ENCODE assay signal across 33 mouse cellular contexts in the genomic region with DNA sequence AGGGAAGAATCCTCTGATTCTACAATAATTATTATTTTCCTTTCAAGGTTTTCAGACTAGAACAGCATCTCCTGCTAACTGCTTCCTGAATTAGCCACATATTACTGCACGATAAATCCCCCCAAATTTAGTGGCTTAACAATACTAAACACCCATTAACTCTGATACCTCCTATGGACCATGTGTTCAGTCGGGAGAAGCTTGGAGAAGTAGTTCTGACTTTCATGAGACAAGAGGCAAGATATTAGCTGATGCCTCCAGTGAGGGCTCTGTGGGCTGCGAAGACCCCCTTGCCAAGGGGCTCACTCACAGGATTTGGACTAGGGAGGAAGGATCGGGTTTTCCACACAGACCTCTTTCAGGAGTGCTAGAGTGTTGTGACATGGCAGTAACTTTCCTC.
"Had no signal": no experiment of that assay in that cellular context is flagged by ENCODE, and none has a peak within 500 bp of the region (broad histone marks: within the 10 kb centered on the region; RNA-seq: fewer than 3 reads in every experiment).

No protein-coding gene starts in this region.

- H3K9me3 ChIP-seq: heart, embryonic 12.5 days; heart, embryonic 13.5 days; heart, embryonic 15.5 days; hindbrain, embryonic 10.5 days; hindbrain, embryonic 12.5 days; hindbrain, embryonic 13.5 days; hindbrain, embryonic 15.5 days; intestine, embryonic 15.5 days; kidney, embryonic 15.5 days had no signal

- DNase-seq: heart, postnatal 14 days; heart, postnatal 4 days; kidney, adult 11 months; kidney, adult 18-20 months; kidney, adult 2 months; kidney, adult 8-10 months; kidney, adult 9 months; kidney, postnatal 10 days; kidney, postnatal 14 days; kidney, postnatal 25 days; kidney, postnatal 36 days; kidney, postnatal 4 days; layer of hippocampus, adult 9-11 months; layer of hippocampus, postnatal 36 days had no signal

- H3K27me3 ChIP-seq: heart, embryonic 12.5 days; heart, embryonic 13.5 days; heart, embryonic 15.5 days; hindbrain, embryonic 12.5 days; hindbrain, embryonic 13.5 days; hindbrain, embryonic 15.5 days; intestine, embryonic 15.5 days; kidney, embryonic 15.5 days had no signal

- H3K27ac ChIP-seq: heart, embryonic 13.5 days; heart, embryonic 15.5 days; hindbrain, embryonic 10.5 days; hindbrain, embryonic 12.5 days; hindbrain, embryonic 13.5 days; hindbrain, embryonic 14.5 days; hindbrain, embryonic 15.5 days; hindbrain, postnatal 0 days; intestine, embryonic 15.5 days; kidney, embryonic 15.5 days; kidney, postnatal 0 days; layer of hippocampus, adult 2 months; left cerebral cortex, adult 2 months had no signal

- H3K4me3 ChIP-seq: heart, embryonic 12.5 days; heart, embryonic 13.5 days; heart, embryonic 15.5 days; hindbrain, embryonic 10.5 days; hindbrain, embryonic 12.5 days; hindbrain, embryonic 13.5 days; hindbrain, embryonic 15.5 days; intestine, embryonic 15.5 days; kidney, embryonic 15.5 days; layer of hippocampus, adult 2 months; left cerebral cortex, adult 2 months had no signal

- H3K9ac ChIP-seq: heart, embryonic 12.5 days; heart, embryonic 13.5 days; heart, embryonic 15.5 days; hindbrain, embryonic 12.5 days; hindbrain, embryonic 13.5 days; hindbrain, embryonic 14.5 days; hindbrain, embryonic 15.5 days; intestine, embryonic 15.5 days; kidney, embryonic 15.5 days had no signal

- ATAC-seq: hindbrain, embryonic 16.5 days; hindbrain, postnatal 0 days; inflammation-experienced regulatory T-cells, adult 6 months; intestine, embryonic 15.5 days; intestine, embryonic 16.5 days; intestine, postnatal 0 days had no signal

- H3K4me2 ChIP-seq: heart, embryonic 11.5 days; heart, embryonic 12.5 days; heart, embryonic 13.5 days; heart, embryonic 15.5 days; hindbrain, embryonic 12.5 days; hindbrain, embryonic 13.5 days; hindbrain, embryonic 14.5 days; hindbrain, embryonic 15.5 days; intestine, embryonic 15.5 days; kidney, embryonic 15.5 days had no signal

- H3K36me3 ChIP-seq: heart, embryonic 12.5 days; heart, embryonic 13.5 days; heart, embryonic 15.5 days; hindbrain, embryonic 10.5 days; hindbrain, embryonic 12.5 days; hindbrain, embryonic 13.5 days; hindbrain, embryonic 15.5 days; intestine, embryonic 15.5 days; kidney, embryonic 15.5 days had no signal

- H3K4me1 ChIP-seq: heart, embryonic 15.5 days; hindbrain, embryonic 10.5 days; hindbrain, embryonic 12.5 days; hindbrain, embryonic 13.5 days; hindbrain, embryonic 15.5 days; intestine, embryonic 15.5 days; kidney, embryonic 15.5 days had no signal
